Mouse (Mus musculus) CH12F3 (cell line): ENCODE data around the gene Trmt61a.

Experiments
- in situ Hi-C: fragments of 300-500 bp; cut with MboI; formaldehyde crosslinking; loops from 2 replicates; pipeline ENCODE4 v1.14.3; 2020; ENCODE audit warnings: low sequenced_read_pairs

Gene Trmt61a

DNA sequence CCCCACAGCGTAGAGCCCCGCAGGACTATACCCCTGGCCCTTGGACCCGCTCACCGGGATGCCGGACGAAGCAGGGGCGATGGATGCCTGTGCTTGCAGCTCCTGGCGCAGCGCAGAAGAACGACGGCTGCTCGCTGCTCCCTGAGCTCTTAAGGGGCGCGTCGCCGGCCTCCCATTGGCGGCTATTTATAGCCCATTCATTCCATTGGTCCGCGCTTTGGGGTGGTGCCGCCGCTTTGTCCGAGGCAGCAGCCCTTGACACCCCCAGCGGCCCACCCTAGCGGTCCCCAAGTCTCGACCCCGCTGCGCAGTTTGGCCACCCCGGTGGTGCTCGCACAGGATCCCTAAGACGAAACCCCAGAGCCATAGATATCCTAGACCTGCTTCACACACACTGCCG is 5.7 kb upstream of the Trmt61a start, which contains the start of gene Ckb:
Gene Ckb, minus strand, starts transcription at position 163 of the 400 bp plus-strand sequence.
- in situ Hi-C loops, result no loop called here

- in situ Hi-C loops, result no loop called here
Observed at GRCm38 (mm10) chr12:111672581-111672980, 5.3 kb upstream of the Trmt61a start.

- in situ Hi-C loops, result no loop called here
Observed at GRCm38 (mm10) chr12:111674850-111675486, 2.9 kb upstream of the Trmt61a start.

DNA sequence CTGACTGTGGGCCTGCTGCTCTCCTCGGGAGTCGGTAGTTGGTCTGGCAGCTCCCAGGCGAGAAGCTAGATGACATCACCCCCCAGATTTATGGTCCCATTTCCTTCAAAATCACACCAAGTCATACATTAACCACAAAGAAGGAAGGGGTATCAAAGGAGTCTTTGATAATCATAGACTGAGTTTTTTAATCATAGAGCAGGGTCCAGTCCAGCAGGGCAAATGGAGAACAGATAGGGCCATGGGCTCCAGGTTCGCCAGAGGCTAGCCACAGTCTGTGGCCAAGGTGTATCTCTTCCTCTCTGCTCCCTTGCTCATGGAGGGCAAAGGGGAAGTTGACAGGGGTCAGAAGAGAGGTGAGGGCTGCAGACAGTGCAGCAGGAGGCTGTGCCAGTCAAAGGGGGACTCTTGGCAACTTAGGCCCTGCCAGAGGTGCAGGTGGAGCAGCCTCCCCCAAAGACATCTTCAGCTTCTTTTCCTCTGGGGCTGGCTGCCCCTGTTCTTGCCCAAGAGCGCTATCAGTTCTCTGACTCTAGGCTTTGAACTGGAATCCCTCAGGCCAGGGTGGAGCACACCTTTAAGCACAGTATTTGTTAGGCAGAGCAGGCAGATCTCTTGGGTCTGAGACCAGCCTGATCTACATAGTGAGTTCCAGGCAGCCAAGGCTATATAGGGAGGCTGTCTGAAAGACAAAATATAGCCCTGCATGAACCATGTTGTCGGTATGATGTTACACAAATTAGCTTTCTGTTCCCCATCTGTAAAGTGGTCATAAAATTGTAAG is 1.9 kb upstream of the Trmt61a start:
- in situ Hi-C loops, result no loop called here

DNA sequence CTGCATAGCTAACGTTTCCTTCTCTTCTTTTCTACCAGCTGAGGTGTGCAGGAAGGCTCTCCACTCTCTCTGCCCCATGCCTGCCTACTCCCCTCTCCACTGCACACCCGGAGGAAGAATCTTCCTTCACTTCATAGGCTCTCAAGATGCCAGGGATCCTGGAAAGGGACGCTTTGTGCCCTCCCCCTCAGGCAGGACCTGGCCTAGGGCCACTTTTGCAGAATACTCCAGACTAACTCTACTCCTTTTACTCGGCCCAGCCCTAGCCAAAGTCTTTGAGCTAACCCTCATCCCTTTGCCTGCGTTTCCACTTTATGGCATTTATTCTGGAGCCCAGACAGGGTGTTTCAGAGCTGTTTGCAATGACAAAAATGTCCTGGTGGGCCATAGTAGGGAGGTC is 484 bp upstream of the Trmt61a start:
- in situ Hi-C loops, result no loop called here

DNA sequence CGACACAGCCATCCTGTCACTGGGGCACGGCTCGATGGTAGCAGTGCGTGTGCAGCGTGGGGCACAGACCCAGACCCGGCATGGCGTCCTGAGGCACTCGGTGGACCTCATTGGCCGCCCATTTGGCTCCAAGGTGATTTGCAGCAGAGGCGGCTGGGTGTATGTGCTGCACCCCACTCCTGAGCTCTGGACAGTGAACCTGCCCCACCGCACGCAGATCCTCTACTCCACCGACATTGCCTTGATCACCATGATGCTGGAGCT is 697 bp downstream of the Trmt61a start:
- in situ Hi-C loops, result no loop called here

- in situ Hi-C loops, result no loop called here
Observed at GRCm38 (mm10) chr12:111678997-111679396, 1.1 kb downstream of the Trmt61a start.

GRCm38 (mm10) chr12:111680661-111681060 is 2.8 kb downstream of the Trmt61a start:
- in situ Hi-C loops, result no loop called here

DNA sequence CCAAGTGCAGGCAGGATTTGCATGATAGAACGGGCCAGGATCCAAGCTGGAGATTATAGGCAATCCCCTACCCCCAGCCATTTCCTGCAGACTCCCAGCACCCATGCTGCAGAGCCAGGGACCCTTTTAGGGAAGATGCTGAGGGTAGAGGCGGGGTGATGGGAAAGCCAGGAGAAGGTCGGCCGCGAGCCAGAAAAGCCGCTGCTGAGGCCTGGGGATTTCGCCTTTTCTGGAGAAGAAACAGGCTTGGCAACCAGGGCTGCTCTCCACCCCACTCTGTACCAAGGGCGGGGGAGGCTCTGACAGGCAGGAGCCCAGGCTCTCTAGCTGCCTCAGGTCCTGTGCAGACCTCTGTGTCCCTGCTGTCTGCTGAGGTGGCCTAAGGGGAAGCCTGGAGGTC is 3.4 kb downstream of the Trmt61a start:
- in situ Hi-C loops, result no loop called here

DNA sequence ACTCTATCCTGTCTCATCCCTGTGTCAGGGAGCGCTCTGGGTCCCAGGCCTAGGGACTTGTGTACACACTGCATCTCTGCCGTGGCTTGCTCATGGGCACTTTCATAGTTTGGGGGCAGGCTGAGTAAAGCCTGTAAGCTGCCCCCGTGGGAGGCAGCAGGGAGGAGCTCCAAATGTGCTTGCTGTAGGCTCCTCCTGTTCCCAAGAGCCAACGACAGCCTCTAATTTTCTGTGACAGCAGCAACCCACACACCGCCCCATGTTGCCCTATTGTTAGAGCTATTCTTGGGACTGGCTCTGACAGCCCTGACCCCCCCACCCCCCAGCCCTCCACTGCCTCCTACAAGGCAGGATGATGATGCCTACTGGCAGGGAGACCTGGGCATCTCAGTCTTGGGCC is 4.1 kb downstream of the Trmt61a start:
- in situ Hi-C loops, result no loop called here

GRCm38 (mm10) chr12:111682806-111683205 is 4.9 kb downstream of the Trmt61a start:
- in situ Hi-C loops, result no loop called here

- in situ Hi-C loops, result no loop called here
Observed at GRCm38 (mm10) chr12:111686390-111686789, 8.5 kb downstream of the Trmt61a start.

GRCm38 (mm10) chr12:111687350-111688068 is 9.6 kb downstream of the Trmt61a start:
- in situ Hi-C loops, result no loop called here

GRCm38 (mm10) chr12:111688069-111688428 is 10.1 kb downstream of the Trmt61a start:
- in situ Hi-C loops, result no loop called here

- in situ Hi-C loops, result no loop called here
Observed at GRCm38 (mm10) chr12:111689426-111689825, 11.5 kb downstream of the Trmt61a start.

- in situ Hi-C loops, result no loop called here
Observed at GRCm38 (mm10) chr12:111691346-111691872, 13.5 kb downstream of the Trmt61a start.

- in situ Hi-C loops, result no loop called here
Observed at GRCm38 (mm10) chr12:111692899-111693298, 15.0 kb downstream of the Trmt61a start.

DNA sequence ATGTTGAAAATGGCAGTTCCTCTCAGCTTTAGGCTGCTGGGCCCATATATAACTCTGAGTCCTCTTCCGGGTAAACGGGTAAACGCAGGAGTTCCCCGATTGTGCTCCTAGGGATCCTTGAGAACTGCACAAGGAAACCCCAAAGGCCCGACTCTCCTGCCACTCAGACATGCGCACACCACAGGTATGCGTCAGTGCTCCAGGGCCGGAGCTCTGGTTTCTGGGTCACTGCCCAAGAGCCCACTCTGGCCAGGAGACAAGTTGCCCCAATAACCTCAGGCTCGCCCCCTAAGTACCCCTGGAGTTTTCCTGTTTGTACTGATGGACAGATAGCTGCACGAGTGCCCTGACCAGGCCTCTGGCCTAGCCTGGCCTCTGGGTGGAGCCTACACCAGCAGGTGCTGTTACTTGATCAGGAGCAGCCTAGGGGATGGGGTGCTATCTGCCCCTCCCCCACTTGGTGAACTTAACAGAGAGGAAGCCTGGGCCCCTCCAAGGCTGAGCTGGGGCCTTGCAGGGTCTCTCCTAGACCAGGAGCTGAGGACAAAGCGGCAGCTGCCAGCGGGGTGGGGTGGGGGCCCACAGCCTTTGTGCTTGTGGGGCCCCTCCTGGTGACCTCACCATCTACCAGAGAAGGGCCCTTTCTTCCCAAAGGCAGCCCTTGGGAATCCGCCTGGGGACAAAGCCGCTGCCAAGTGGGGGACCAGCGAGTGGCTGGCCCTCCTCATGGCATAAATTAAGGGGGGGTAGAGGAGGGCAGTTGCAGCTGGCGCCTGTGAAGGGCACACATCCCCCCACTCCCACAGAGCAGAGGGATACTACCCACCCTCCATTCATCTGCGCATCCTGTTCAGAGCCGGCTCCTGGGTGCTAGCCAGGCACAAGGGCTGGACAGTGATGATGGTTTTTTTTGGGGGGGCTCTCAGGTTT is 15.7 kb downstream of the Trmt61a start:
- in situ Hi-C loops, result no loop called here

DNA sequence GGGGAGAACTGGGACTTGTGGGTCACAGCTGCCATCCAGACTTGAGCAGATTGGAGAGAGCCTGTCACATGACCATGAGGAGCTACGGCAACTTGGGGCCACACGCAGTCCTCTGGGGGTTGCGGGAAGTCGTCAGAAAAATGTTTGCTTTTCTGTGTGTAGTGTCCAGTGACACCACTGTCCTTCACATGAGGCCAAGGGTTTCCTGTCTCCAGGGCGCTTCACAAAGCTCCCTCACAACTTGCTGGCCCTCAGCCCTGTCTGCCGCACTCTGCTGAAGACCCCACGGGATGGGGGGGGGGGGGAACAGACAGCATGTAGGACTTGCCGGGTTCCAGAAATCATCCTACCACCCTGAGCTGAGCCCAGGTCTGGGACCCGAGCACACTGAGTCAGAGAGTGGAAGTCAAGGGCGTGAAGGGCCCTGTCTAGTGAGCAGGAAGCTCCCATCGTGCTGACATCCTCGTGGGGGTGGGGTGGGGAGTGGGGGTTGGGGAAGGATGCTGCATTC is 16.4 kb downstream of the Trmt61a start:
- in situ Hi-C loops, result no loop called here
